Mouse (Mus musculus) A20 (cell line): Measurements from ENCODE around the gene Rnf224.
"Not testable (repeated sequence)": the region's sequence is repeated elsewhere in the genome, so short reads cannot be mapped to it uniquely, and the experiment has no call there.

Experiments used
- DNase-seq: peaks from one replicate; pipeline ENCODE4 v3.0.0-alpha.2; 2011; ENCODE audit warnings: low read depth, low spot score

The Rnf224 gene

GRCm38 (mm10) chr2:25236614-25237013, at the start of gene Rnf224:
Gene Rnf224 (minus strand): TSS chr2:25236787.
- no peak for DNase-seq

DNA sequence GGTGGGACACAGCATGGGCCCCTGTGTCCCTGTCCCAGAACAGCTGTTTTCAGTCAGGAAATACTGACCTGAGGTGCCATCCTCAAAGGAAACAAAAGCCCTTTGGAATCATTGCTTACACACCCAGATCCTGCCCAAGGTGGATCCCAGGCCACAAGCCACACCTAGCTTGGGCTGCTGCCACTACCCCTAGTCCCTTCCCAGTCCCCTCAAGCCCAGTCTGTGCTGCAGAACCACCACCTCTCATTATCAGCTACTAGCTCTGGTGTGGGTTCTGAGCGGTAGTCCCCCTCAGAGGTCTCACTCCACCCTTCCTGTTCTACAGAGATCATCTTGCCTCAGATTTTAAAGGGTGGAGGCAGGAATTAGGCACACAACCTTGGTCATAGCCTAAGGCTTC, 49.7 kb upstream of the Rnf224 start:
- DNase-seq = no peak

DNA sequence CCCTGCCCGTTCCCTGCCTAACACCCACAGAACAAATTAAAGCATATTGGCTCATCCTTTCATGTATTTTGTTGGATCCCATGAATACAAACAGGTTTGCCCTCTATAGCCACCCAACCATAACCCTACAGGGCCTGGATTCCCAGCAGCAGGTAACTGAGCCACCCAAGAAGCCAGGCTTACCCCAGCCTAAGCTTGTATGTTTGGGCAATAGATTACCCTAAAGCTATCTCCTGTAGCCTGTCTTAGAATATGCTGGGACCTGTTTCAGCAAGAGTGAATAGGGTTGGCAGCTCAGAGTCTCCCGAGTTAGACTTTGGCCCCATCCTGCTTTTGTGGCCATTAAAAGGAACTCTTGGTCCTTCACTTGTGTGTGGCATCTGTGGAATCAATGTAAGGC, 49.0 kb upstream of the Rnf224 start:
- no peak for DNase-seq

- DNase-seq = peak; percentile 84
These were observed 42.6 kb upstream of the Rnf224 start for GRCm38 (mm10) chr2:25278928-25279882.

DNA sequence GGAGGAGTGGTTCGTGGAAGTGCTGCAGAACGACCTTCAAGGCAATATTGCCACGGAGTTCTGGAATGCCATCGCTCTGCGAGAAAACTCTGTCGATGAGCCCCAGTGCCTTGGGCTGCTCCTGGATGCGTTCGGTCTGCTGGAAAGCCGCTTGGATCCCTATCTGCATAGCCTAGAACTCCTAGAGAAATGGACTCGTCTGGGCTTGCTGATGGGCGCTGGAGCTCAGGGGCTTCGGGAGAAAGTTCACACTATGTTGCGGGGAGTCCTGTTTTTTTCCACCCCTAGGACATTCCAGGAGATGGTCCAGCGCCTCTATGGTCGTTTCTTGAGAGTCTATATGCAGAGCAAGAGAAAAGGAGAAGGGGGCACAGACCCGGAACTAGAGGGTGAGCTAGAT, 36.4 kb upstream of the Rnf224 start:
- no peak for DNase-seq

DNA sequence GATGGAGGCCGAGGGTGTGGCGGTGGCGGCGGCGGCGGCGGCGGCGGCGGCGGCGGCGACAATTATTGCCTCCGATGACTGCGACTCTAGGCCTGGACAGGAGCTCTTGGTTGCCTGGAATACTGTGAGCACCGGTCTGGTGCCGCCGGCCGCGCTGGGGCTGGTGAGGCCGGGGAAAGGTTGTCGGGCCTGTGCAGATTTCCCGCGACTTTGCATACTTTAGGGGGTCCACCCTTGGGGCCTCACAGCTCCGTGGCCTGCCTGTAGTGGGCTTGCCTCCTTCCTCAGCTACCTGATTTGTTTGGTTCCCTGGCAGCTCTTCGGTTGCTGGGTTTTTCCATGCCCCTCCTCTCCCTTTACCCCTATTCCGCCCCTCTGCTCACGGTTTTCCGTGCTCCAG, 35.9 kb upstream of the Rnf224 start:
- no peak for DNase-seq

DNA sequence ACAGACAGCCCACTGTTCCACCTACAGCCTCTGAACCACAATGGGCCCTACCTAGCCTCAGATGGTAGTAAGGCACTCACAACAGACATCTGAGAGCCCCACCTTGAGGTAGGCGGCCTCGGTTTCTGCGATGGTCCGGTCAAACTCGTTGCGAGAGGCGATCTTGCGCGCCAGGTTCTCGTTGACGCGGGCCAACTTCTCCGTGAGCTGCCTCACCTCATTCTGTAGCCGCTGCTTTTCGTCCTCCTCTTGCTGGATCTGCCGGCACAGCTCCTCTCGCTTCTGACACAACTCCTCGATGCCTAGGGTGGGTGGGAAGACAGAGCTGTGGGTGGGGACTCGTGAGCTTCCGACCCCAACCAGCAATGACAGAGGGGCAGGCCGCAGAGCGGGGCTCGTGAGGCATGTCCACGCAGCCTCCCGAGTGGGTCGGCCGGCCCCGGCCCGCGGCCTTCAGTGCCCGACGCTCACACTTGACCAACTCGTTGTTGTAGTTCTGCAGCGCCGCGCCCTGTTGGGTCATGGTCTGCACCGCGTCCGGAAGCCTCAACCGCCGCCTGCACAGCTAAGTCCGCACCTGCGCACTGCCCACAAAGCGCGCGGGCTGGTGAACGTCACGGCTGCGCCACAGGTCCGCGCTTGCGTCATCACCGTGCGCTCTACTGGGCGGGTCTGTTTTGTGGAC, 35.4 kb upstream of the Rnf224 start, which contains the start of the genes Ssna1 and Anapc2:
Gene Ssna1, minus strand, starts transcription at position 612 of the 685 bp plus-strand sequence.
Gene Anapc2, plus strand, starts transcription at position 652 of the 685 bp plus-strand sequence.
- peak; percentile 98 for DNase-seq

GRCm38 (mm10) chr2:25267746-25268309, 31.2 kb upstream of the Rnf224 start:
- DNase-seq = no peak

GRCm38 (mm10) chr2:25267241-25267640, 30.7 kb upstream of the Rnf224 start:
- DNase-seq = no peak

- DNase-seq = no peak
These were observed 30.1 kb upstream of the Rnf224 start for GRCm38 (mm10) chr2:25266720-25267119.

DNA sequence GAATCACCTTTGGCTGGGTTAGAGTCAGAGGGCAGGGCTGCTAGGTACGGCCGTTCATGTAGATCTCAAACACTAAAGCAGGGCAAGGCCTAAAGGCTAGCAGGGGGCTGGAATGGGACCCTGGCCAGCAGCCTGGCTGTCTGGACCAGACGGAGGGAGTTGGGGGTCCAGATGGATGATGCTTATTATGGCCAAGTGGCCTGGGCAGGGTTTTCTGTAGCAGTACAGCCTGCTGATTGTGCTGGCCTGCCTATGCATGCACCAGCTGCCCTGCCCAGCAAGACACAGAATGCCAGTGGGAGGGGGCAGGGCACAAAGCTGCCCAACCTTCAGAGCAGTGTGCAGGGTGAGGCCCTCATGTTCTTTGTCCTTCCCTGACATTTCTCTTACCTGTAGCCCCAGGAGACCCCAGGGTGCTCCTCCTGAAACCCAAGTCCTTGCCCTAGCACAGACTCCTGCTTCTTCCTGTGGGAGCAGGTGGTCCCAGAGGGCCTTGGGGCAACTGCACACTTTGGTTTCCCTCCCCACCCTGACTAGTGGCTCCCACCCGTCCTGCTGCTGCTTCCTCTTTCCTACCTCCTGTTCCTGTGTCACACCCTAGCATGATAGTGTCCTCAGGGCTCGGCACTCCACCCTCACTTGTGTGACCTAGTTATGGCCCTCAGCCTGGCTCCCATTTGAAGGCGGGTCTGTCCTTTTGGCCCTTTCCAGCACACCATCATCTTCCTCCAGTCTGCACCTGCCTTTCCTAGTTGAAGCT, 29.5 kb upstream of the Rnf224 start:
- DNase-seq = peak; percentile 51

GRCm38 (mm10) chr2:25264851-25265250, 28.3 kb upstream of the Rnf224 start:
- no peak for DNase-seq

- DNase-seq = no peak
These were observed 27.7 kb upstream of the Rnf224 start for GRCm38 (mm10) chr2:25264286-25264660.

- DNase-seq = no peak
These were observed 27.2 kb upstream of the Rnf224 start for GRCm38 (mm10) chr2:25263623-25264285.

DNA sequence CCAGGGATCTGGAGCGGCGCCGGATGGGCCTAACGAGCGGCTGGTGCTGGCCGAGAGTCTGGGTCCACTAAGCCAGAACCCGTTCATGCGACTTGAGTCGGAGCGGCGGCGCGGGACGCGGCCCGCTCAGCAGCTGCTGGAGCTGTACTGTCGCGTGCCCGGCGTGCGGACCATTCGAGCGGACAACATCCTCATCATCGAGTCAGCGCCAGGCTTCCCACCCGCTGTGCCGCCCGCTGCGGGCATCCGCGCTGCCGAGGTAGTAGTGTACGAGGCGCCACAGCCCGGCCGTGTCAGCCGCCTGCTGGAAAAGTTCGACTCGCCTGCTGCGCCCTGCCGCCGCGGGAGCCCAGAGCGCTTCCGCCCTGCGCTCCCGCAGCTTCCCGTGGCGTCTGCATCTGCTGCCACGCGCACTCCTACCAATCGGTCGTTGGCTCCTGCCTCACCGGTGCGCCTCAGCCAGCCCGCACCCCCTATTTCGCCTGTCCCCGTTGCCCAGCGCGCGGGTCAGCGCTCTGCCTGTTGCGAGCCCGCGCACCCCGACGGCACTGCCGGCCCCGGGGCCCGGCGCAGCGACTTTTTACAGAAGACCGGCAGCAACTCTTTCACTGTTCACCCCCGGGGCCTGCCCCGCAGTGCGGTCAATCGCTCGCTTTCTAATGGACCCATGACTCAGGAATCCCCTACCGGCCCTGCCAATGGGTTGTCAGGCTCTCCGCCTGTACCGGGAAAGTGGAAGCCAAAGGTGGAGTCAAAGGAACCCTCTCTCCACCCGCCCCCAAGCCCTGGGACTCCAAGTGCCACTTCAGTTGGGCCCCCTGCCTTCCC, 26.4 kb upstream of the Rnf224 start:
- peak; percentile 79 for DNase-seq

- peak; percentile 98 for DNase-seq
These were observed 25.7 kb upstream of the Rnf224 start, which contains the start of gene Tprn for GRCm38 (mm10) chr2:25262291-25262767. Gene Tprn (plus strand): TSS chr2:25262618.

DNA sequence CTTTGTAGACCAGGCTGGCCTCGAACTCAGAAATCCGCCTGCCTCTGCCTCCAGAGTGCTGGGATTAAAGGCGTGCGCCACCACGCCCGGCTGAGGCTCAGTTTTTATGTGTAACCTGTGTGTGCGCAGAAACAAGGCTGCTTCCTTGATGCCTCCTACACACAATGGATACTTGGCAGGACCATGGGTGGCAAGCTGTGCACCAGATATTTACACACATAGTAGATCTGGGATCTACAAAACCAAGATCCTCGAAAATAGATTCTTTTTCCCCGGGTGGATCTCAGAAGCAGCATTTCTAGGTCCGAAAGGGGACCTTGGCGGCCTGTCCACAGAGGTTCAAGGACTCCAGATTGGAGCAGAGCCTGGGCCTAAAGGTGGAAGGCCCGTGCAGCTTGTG, 25.3 kb upstream of the Rnf224 start:
- DNase-seq = no peak

- DNase-seq = peak; percentile 52
These were observed 22.3 kb upstream of the Rnf224 start for GRCm38 (mm10) chr2:25258887-25259286.

- DNase-seq = not testable (repeated sequence)
These were observed 20.7 kb upstream of the Rnf224 start for GRCm38 (mm10) chr2:25257250-25257649.
